In genomic region chr5:119162132-119162675, GRCm38 (mm10) we compare ENCODE assay signal across 30 mouse cellular contexts.
A peak's percentile ranks its signal among the peaks of the same experiment; 100 is the strongest.
DNase-seq lines count a peak whose midpoint lies in the region; ATAC-seq lines count a peak whose summit lies in the region.
"Had no signal": no experiment of that assay in that cellular context is flagged by ENCODE, and none has a peak within 500 bp of the region (broad histone marks: within the 10 kb centered on the region; RNA-seq: fewer than 3 reads in every experiment).

No protein-coding gene starts in this region.

- H3K4me2 ChIP-seq in midbrain, embryonic 14.5 days (ENCODE audit: low read length): no peak overlapping the region
- no peak overlapping the region for H3K4me2 ChIP-seq in midbrain, embryonic 11.5 days
- no peak overlapping the region for H3K4me2 ChIP-seq in forebrain, embryonic 11.5 days (ENCODE audit: low read depth, low read length, severe bottlenecking)
- no peak overlapping the region for H3K4me2 ChIP-seq in forebrain, embryonic 16.5 days (ENCODE audit: low read length)
- H3K4me2 ChIP-seq: heart, embryonic 15.5 days; hindbrain, embryonic 12.5 days; limb, embryonic 15.5 days; liver, embryonic 13.5 days; neural tube, embryonic 12.5 days had no signal

- H3K36me3 ChIP-seq in midbrain, embryonic 14.5 days (ENCODE audit: control insufficient read depth, insufficient read depth, low read length): no peaks in the 10 kb centered on the region
- no peaks in the 10 kb centered on the region for H3K36me3 ChIP-seq in midbrain, embryonic 11.5 days (ENCODE audit: control insufficient read depth, insufficient read depth, low read length)
- H3K36me3 ChIP-seq in forebrain, embryonic 11.5 days (ENCODE audit: control insufficient read depth, insufficient read depth, low read length): no peaks in the 10 kb centered on the region
- H3K36me3 ChIP-seq in forebrain, embryonic 16.5 days (ENCODE audit: control insufficient read depth, insufficient read depth): no peaks in the 10 kb centered on the region
- H3K36me3 ChIP-seq: heart, embryonic 10.5 days; heart, embryonic 15.5 days; hindbrain, embryonic 12.5 days; limb, embryonic 10.5 days; limb, embryonic 15.5 days; liver, embryonic 13.5 days; neural tube, embryonic 12.5 days had no signal

- DNase-seq in midbrain, embryonic 14.5 days: peak; percentile 24
- no peak for DNase-seq in midbrain, embryonic 11.5 days (ENCODE audit: low spot score, missing footprints)
- peak; percentile 70 for DNase-seq in forebrain, embryonic 11.5 days (ENCODE audit: low spot score)
- no peak for DNase-seq in adrenal gland, postnatal 10 days
- DNase-seq in urinary bladder, adult 2 months (ENCODE audit: low spot score): no peak
- DNase-seq in lung, postnatal 10 days: no peak
- DNase-seq: adrenal gland, postnatal 25 days; cerebellum, adult 18-20 months; cerebellum, postnatal 14 days; gastrocnemius, postnatal 10 days; kidney, adult 8-10 months; kidney, postnatal 10 days; liver, embryonic 13.5 days; lung, adult 18-20 months; right cerebral cortex, postnatal 14 days; thymus, postnatal 14 days had no signal

- no peak for ATAC-seq in midbrain, embryonic 14.5 days (ENCODE audit: low FRiP score, low TSS enrichment)
- no peak for ATAC-seq in midbrain, embryonic 11.5 days (ENCODE audit: low FRiP score)
- no peak for ATAC-seq in forebrain, embryonic 11.5 days (replicated peaks; ENCODE audit: low FRiP score)
- ATAC-seq in forebrain, embryonic 16.5 days: peak; percentile 75; the same call in 1 of the 2 replicates
- ATAC-seq: intestine, embryonic 16.5 days; lung, postnatal 0 days; midbrain, embryonic 16.5 days; Patski had no signal

- no peak overlapping the region for H3K9ac ChIP-seq in midbrain, embryonic 14.5 days (replicated peaks; ENCODE audit: low read length)
- no peak overlapping the region for H3K9ac ChIP-seq in midbrain, embryonic 11.5 days (ENCODE audit: low read length)
- no peak overlapping the region for H3K9ac ChIP-seq in forebrain, embryonic 11.5 days (ENCODE audit: low read length)
- no peak overlapping the region for H3K9ac ChIP-seq in forebrain, embryonic 16.5 days (replicated peaks; ENCODE audit: low read depth, low read length)
- H3K9ac ChIP-seq: heart, embryonic 15.5 days; hindbrain, embryonic 12.5 days; limb, embryonic 15.5 days; liver, embryonic 13.5 days; neural tube, embryonic 12.5 days had no signal

- 69% methylated on average over 13 of the region's 13 CpGs for WGBS in midbrain, embryonic 14.5 days
- 87% methylated on average over 13 of the region's 13 CpGs for WGBS in midbrain, embryonic 11.5 days
- 56% methylated on average over 13 of the region's 13 CpGs for WGBS in forebrain, embryonic 11.5 days
- WGBS in forebrain, embryonic 16.5 days: 18% methylated on average over 13 of the region's 13 CpGs

- no peak overlapping the region for H3K27ac ChIP-seq in midbrain, embryonic 14.5 days (replicated peaks; ENCODE audit: low read depth, low read length)
- H3K27ac ChIP-seq in midbrain, embryonic 11.5 days (ENCODE audit: low read depth, low read length): no peak overlapping the region
- H3K27ac ChIP-seq in forebrain, embryonic 11.5 days (ENCODE audit: low read depth, low read length): no peak overlapping the region
- H3K27ac ChIP-seq in forebrain, embryonic 16.5 days (ENCODE audit: low read length): no peak overlapping the region
- H3K27ac ChIP-seq: heart, embryonic 10.5 days; heart, embryonic 15.5 days; hindbrain, embryonic 12.5 days; limb, embryonic 10.5 days; limb, embryonic 15.5 days; liver, embryonic 13.5 days; macrophage; neural tube, embryonic 12.5 days had no signal

- no peaks in the 10 kb centered on the region for H3K27me3 ChIP-seq in midbrain, embryonic 14.5 days (ENCODE audit: control insufficient read depth, insufficient read depth, low read length)
- no peaks in the 10 kb centered on the region for H3K27me3 ChIP-seq in midbrain, embryonic 11.5 days (ENCODE audit: control insufficient read depth, insufficient read depth, low read length)
- no peaks in the 10 kb centered on the region for H3K27me3 ChIP-seq in forebrain, embryonic 11.5 days (ENCODE audit: control insufficient read depth, insufficient read depth, low read length)
- no peaks in the 10 kb centered on the region for H3K27me3 ChIP-seq in forebrain, embryonic 16.5 days (replicated peaks; ENCODE audit: control insufficient read depth, insufficient read depth, low read length)
- H3K27me3 ChIP-seq: CH12.LX; heart, embryonic 15.5 days; hindbrain, embryonic 12.5 days; limb, embryonic 15.5 days; liver, embryonic 13.5 days; neural tube, embryonic 12.5 days; Patski had no signal

- H3K4me1 ChIP-seq in midbrain, embryonic 14.5 days (ENCODE audit: control insufficient read depth, insufficient read depth, low read length): no peaks in the 10 kb centered on the region
- H3K4me1 ChIP-seq in midbrain, embryonic 11.5 days (ENCODE audit: control insufficient read depth, insufficient read depth, low read length): no peaks in the 10 kb centered on the region
- no peaks in the 10 kb centered on the region for H3K4me1 ChIP-seq in forebrain, embryonic 11.5 days (replicated peaks; ENCODE audit: control insufficient read depth, insufficient read depth, low read length)
- peaks cover 3% of the 10 kb centered on the region; the same call in 1 of the 2 replicates for H3K4me1 ChIP-seq in forebrain, embryonic 16.5 days (replicated peaks; ENCODE audit: control insufficient read depth, insufficient read depth, low read length)
- H3K4me1 ChIP-seq: heart, embryonic 10.5 days; heart, embryonic 15.5 days; hindbrain, embryonic 12.5 days; limb, embryonic 10.5 days; limb, embryonic 15.5 days; liver, embryonic 13.5 days; neural tube, embryonic 12.5 days had no signal

- no peaks in the 10 kb centered on the region for H3K9me3 ChIP-seq in midbrain, embryonic 14.5 days (ENCODE audit: control insufficient read depth, low read length)
- H3K9me3 ChIP-seq in midbrain, embryonic 11.5 days (ENCODE audit: control insufficient read depth, low read length): no peaks in the 10 kb centered on the region
- H3K9me3 ChIP-seq in forebrain, embryonic 11.5 days (ENCODE audit: control insufficient read depth, low read length): no peaks in the 10 kb centered on the region
- H3K9me3 ChIP-seq in forebrain, embryonic 16.5 days (ENCODE audit: control insufficient read depth, low read length): no peaks in the 10 kb centered on the region
- H3K9me3 ChIP-seq: heart, embryonic 10.5 days; heart, embryonic 15.5 days; limb, embryonic 10.5 days; limb, embryonic 15.5 days; neural tube, embryonic 12.5 days had no signal

- no peak overlapping the region for H3K4me3 ChIP-seq in midbrain, embryonic 14.5 days (replicated peaks; ENCODE audit: low read depth, low read length)
- no peak overlapping the region for H3K4me3 ChIP-seq in midbrain, embryonic 11.5 days (ENCODE audit: low read depth, low read length)
- H3K4me3 ChIP-seq in forebrain, embryonic 11.5 days (ENCODE audit: low read depth, low read length): no peak overlapping the region
- no peak overlapping the region for H3K4me3 ChIP-seq in forebrain, embryonic 16.5 days (replicated peaks; ENCODE audit: low read length)
- H3K4me3 ChIP-seq: heart, embryonic 10.5 days; heart, embryonic 15.5 days; hindbrain, embryonic 12.5 days; limb, embryonic 10.5 days; limb, embryonic 15.5 days; liver, embryonic 13.5 days; myocyte; neural tube, embryonic 12.5 days had no signal

Comparison
In these comparisons a context has a peak if more than half of its experiments do, and no peak if none do; other contexts are left out.
1. DNase-seq: peak in midbrain, embryonic 14.5 days (single experiment) and forebrain, embryonic 11.5 days (single experiment); none in midbrain, embryonic 11.5 days (single experiment), adrenal gland, postnatal 10 days (single experiment), urinary bladder, adult 2 months (single experiment) and lung, postnatal 10 days (single experiment).